Mouse (Mus musculus): ENCODE results near the gene Usp21.

Usp21 gene

DNA sequence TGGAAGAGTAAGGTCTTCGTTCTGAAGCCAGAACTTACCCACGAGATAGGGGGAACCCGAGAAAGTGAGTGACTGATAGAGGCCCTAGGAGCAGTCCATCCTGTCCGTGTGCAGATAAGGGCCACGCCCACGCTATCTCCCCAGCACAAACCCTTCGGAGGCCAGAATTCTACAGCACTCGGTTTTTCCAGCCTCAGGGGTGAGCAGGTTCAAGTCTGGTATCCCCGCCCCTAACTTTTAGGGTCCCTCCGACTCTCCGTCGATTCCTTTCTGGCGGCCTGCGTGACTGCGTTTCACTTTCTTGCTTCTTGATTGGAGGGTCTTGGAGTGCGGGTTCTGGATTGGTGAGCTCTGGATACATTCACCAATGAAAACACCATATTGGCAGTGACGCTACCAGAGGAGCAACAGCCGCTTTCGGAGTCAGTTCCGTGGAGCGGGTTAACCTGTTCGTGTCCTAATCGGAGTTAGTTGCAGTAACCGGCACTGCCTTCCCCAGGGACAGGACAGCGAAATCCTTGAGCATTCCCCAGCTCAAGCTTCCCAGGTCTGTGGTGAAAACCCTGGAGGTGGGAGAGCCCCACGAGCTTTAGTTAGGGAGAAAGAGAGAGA is 6.8 kb downstream of the Usp21 start, which contains the start of gene Ppox:
Ppox (minus strand) TSS at position 271 of the 612 bp plus-strand sequence.
- no peaks in the 10 kb centered on the region for H3K9me3 ChIP-seq (ENCODE audit: low read length)

DNA sequence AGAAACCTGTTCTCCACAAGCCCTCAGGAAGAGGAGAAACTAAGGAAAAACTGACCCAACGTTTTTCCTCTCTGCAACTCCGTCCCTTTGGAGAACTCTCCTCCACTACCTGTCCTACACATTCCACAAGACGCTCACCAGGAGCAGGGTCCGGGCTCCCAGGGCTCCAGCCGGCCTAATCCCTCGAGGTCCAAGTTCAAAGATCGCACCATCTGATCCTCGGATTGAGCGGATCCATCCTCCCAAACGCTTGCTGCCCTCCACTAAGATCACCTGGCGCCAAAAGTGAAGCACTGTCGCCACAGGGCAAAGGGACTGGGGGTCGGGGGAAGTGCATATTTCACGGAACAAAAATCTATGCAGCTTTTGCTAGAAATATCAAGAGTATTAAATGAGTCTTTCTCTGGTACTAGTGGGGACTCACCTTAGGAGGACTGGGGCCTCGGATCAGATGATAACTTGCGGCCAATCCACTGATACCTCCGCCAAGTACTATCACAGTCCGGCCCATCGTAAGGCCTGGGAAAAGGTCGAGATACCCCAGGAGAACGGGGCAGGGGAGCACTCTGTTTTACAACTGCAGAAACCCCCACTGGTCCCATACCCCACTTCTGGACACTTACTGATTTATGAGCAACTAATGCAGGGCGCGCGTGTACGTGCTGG is 7.4 kb downstream of the Usp21 start:
- H3K36me3 ChIP-seq (ENCODE audit: insufficient read depth, low read length), result peaks cover 74% of the 10 kb centered on the region
- no peaks in the 10 kb centered on the region for H3K9me3 ChIP-seq (ENCODE audit: low read length)
- H3K27me3 ChIP-seq (ENCODE audit: insufficient read depth, low read length), result no peaks in the 10 kb centered on the region
- no peak for TF ChIP-seq POU5F1 (IDR thresholded peaks at IDR 0.05; ENCODE audit: borderline replicate concordance, low read length)
- peaks cover 55% of the 10 kb centered on the region for H3K4me1 ChIP-seq (replicated peaks; ENCODE audit: low read depth, low read length)
- peak overlapping the region; percentile 86 for H3K4me3 ChIP-seq (replicated peaks; ENCODE audit: low read length)

More for the DNA sequence above, 6.8 kb downstream of the Usp21 start, which contains the start of gene Ppox:
- no peak for TF ChIP-seq CTCF (conservative IDR thresholded peaks at IDR 0.05; ENCODE audit: low read length)
- TF ChIP-seq NANOG (IDR thresholded peaks at IDR 0.05; ENCODE audit: borderline replicate concordance, low read length), result no peak
- no peak for TF ChIP-seq POU5F1 (IDR thresholded peaks at IDR 0.05; ENCODE audit: borderline replicate concordance, low read length)
- H3K36me3 ChIP-seq (ENCODE audit: insufficient read depth, low read length), result peaks cover 73% of the 10 kb centered on the region
- H3K4me3 ChIP-seq (replicated peaks; ENCODE audit: low read length), result peak within 1 kb of the TSS; percentile 86
- H3K27me3 ChIP-seq (ENCODE audit: insufficient read depth, low read length), result no peaks in the 10 kb centered on the region
- H3K4me1 ChIP-seq (replicated peaks; ENCODE audit: low read depth, low read length), result peaks cover 62% of the 10 kb centered on the region

DNA sequence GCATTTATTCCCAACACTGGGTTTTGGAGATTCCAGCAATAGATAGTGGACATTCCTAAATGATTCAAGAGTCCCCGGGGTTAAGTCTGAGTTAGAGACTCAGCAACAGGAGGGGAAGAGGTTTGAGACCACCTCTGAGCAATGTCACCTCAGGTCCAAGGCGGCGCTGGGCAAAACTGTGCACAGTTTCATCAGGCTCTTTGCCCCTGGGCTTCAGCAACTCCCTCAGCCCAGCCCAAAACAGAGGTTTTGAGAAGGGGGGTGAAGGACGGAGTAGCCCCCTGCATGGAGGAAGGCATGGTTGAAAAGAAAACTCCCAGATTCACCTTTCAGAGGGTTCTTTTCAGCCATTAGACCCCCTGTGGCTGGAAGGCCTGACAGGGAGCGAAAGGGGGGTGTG is 8.1 kb downstream of the Usp21 start:
- H3K4me3 ChIP-seq (replicated peaks; ENCODE audit: low read length), result peak overlapping the region; percentile 86
- H3K36me3 ChIP-seq (ENCODE audit: insufficient read depth, low read length), result peaks cover 74% of the 10 kb centered on the region
- H3K27me3 ChIP-seq (ENCODE audit: insufficient read depth, low read length), result no peaks in the 10 kb centered on the region
- H3K4me1 ChIP-seq (replicated peaks; ENCODE audit: low read depth, low read length), result peaks cover 50% of the 10 kb centered on the region
- TF ChIP-seq POU5F1 (IDR thresholded peaks at IDR 0.05; ENCODE audit: borderline replicate concordance, low read length) (no peak), CTCF (conservative IDR thresholded peaks at IDR 0.05; ENCODE audit: low read length) (no peak)
- no peaks in the 10 kb centered on the region for H3K9me3 ChIP-seq (ENCODE audit: low read length)

DNA sequence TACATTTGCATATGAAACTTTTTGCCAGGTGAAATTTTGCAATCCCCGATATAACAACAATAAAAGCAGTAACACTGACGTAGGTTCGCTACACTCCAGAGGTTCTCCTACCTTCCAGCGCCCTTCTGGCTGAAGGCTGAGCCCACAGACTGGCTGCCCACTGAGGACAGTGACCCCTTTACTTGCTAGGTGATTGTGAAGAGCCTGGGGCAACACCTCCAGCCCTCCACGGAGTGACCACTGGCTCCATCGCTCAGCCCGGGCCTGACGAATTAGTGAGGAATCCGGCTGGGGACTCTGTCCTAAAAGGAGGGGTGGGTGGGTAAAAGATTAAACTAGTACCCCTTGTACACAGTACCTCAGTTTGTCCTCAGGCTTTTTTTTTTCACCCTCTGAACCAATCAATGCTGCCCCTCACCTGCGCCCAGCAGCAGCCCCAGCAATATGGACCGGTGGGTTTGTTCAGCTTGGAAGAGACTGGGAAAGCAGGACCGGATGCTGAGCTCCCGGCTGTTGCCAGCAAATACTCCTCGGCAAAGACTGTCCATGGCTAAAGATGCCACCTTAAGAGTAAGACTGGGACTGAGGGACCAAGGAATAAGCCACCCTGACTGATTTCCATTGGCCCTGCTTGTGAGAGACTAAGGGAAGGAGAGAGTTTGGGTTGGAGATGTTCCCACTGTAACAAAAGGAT is 8.6 kb downstream of the Usp21 start:
- peaks cover 74% of the 10 kb centered on the region for H3K36me3 ChIP-seq (ENCODE audit: insufficient read depth, low read length)
- no peaks in the 10 kb centered on the region for H3K27me3 ChIP-seq (ENCODE audit: insufficient read depth, low read length)
- TF ChIP-seq CTCF (conservative IDR thresholded peaks at IDR 0.05; ENCODE audit: low read length), result no peak
- TF ChIP-seq POU5F1 (IDR thresholded peaks at IDR 0.05; ENCODE audit: borderline replicate concordance, low read length), result no peak
- H3K4me3 ChIP-seq (replicated peaks; ENCODE audit: low read length), result no peak overlapping the region
- H3K9me3 ChIP-seq (ENCODE audit: low read length), result no peaks in the 10 kb centered on the region
- H3K4me1 ChIP-seq (replicated peaks; ENCODE audit: low read depth, low read length), result peaks cover 50% of the 10 kb centered on the region

DNA sequence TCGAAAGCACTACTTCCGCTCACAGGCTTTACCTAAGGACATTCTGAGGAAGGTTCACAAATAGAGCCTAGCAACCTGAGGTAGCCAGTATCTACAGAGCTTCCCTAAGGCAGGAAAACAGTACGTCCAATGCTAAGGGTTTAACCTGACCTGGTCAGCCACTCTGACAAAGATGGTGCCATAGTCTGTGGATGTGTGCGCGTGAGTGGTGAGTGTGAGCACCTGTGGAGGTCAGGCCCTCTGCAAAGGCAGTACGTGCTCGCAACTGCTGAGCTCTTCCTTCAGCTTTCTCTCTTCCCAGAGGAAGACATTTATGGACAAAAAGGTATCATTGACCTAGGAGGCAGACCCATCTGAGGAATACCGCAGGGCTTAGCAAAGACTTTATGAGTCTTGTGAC is 9.4 kb downstream of the Usp21 start:
- peaks cover 74% of the 10 kb centered on the region for H3K36me3 ChIP-seq (ENCODE audit: insufficient read depth, low read length)
- peaks cover 50% of the 10 kb centered on the region for H3K4me1 ChIP-seq (replicated peaks; ENCODE audit: low read depth, low read length)
- H3K27me3 ChIP-seq (ENCODE audit: insufficient read depth, low read length), result no peaks in the 10 kb centered on the region
- no peaks in the 10 kb centered on the region for H3K9me3 ChIP-seq (ENCODE audit: low read length)
- H3K4me3 ChIP-seq (replicated peaks; ENCODE audit: low read length), result no peak overlapping the region
- TF ChIP-seq CTCF (conservative IDR thresholded peaks at IDR 0.05; ENCODE audit: low read length) (no peak), POU5F1 (IDR thresholded peaks at IDR 0.05; ENCODE audit: borderline replicate concordance, low read length) (no peak), NANOG (IDR thresholded peaks at IDR 0.05; ENCODE audit: borderline replicate concordance, low read length) (no peak)

DNA sequence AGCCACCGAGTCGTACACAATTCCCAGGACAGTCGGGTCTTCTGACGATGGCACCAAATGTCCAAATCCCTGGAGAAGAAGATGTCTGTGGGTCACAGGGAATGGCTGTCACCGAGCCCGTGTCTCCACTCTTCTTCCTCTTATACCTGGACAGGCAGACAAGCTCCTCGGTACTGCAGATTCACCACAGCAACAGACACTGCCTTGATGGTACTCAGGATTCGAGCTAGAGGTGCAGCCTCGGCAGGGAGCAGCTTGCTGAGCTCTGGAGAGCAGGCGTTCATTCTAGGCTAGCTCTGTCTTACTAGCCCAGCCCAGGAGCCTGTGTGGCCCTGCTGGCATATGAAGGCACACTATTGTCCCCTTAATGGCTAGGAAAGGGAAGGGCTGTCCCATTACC is 10.1 kb downstream of the Usp21 start:
- H3K4me1 ChIP-seq (replicated peaks; ENCODE audit: low read depth, low read length), result peaks cover 49% of the 10 kb centered on the region
- no peaks in the 10 kb centered on the region for H3K27me3 ChIP-seq (ENCODE audit: insufficient read depth, low read length)
- peaks cover 74% of the 10 kb centered on the region for H3K36me3 ChIP-seq (ENCODE audit: insufficient read depth, low read length)
- TF ChIP-seq NANOG (IDR thresholded peaks at IDR 0.05; ENCODE audit: borderline replicate concordance, low read length), result no peak
- TF ChIP-seq CTCF (conservative IDR thresholded peaks at IDR 0.05; ENCODE audit: low read length), result no peak
- TF ChIP-seq POU5F1 (IDR thresholded peaks at IDR 0.05; ENCODE audit: borderline replicate concordance, low read length), result no peak
- H3K4me3 ChIP-seq (replicated peaks; ENCODE audit: low read length), result no peak overlapping the region
- H3K9me3 ChIP-seq (ENCODE audit: low read length), result no peaks in the 10 kb centered on the region

DNA sequence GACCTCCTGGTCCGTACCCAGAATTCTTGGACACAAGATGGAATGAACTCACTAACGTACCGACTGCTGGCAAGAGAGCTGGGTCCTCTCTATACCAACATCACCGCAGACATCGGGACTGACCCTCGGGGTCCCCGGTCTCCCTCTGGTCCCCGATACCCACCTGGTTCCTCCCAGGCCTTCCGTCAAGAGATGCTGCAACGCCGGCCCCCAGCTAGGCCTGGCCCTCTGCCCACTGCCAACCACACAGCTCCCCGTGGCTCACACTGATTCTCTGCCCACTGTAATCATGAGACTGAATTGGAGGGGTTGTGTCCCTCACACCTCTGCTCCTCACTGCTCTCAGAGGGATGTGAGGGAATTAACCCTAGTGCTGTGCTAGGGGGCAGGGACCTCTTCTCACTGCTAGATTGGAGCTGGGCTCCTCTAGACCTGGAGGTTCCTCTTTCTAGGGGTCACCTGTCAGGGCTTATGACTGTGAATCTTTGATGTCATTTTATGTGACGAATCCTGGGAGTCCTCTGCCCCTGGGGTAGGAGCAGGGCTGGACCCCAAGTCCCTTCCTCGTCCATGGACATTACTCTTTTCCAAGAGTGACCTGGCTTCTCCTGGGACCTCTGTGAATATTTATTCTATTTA is 11.6 kb downstream of the Usp21 start:
- peaks cover 48% of the 10 kb centered on the region for H3K4me1 ChIP-seq (replicated peaks; ENCODE audit: low read depth, low read length)
- H3K9me3 ChIP-seq (ENCODE audit: low read length), result no peaks in the 10 kb centered on the region
- peaks cover 4% of the 10 kb centered on the region; the same call in 1 of the 2 replicates for H3K27me3 ChIP-seq (ENCODE audit: insufficient read depth, low read length)
- no peak overlapping the region for H3K4me3 ChIP-seq (replicated peaks; ENCODE audit: low read length)
- no peak for TF ChIP-seq NANOG (IDR thresholded peaks at IDR 0.05; ENCODE audit: borderline replicate concordance, low read length)
- TF ChIP-seq POU5F1 (IDR thresholded peaks at IDR 0.05; ENCODE audit: borderline replicate concordance, low read length), result no peak
- TF ChIP-seq CTCF (conservative IDR thresholded peaks at IDR 0.05; ENCODE audit: low read length), result no peak
- H3K36me3 ChIP-seq (ENCODE audit: insufficient read depth, low read length), result peaks cover 78% of the 10 kb centered on the region

DNA sequence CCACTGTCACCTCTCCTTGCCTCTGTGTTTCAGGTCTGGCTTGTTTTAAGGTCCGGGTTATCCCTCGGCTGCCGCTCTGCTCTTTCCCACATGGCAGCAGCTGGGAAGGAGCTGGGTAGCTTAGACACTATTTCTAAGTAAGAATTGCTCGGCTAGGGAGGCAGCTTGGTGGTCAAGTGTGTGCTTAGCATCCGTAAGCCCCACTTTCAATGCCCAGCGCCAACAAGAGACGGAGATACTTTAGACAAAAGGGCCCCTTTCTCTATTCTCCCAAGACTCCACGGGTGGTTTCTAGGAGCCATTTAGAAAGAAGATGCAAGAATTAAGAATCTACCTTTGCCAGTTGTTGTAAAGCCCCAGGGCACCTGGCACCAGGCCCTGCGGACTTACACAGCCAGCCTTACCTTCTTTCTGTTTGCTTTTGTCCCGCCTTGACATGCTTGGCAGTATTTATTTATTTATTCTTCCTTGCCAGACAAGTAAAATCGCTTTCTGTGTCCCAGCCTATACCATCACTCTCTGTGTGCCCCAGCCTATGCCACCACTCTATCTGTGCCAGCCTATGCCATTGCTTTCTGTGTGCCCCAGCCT is 12.6 kb downstream of the Usp21 start:
- no peak overlapping the region for H3K4me3 ChIP-seq (replicated peaks; ENCODE audit: low read length)
- no peak for TF ChIP-seq NANOG (IDR thresholded peaks at IDR 0.05; ENCODE audit: borderline replicate concordance, low read length)
- TF ChIP-seq CTCF (conservative IDR thresholded peaks at IDR 0.05; ENCODE audit: low read length), result no peak
- no peak for TF ChIP-seq POU5F1 (IDR thresholded peaks at IDR 0.05; ENCODE audit: borderline replicate concordance, low read length)
- H3K36me3 ChIP-seq (ENCODE audit: insufficient read depth, low read length), result peaks cover 78% of the 10 kb centered on the region
- peaks cover 50% of the 10 kb centered on the region for H3K4me1 ChIP-seq (replicated peaks; ENCODE audit: low read depth, low read length)
- no peaks in the 10 kb centered on the region for H3K9me3 ChIP-seq (ENCODE audit: low read length)
- peaks cover 4% of the 10 kb centered on the region; the same call in 1 of the 2 replicates for H3K27me3 ChIP-seq (ENCODE audit: insufficient read depth, low read length)

All from E14TG2a.4 (cell line).